Mouse (Mus musculus): Measurements from ENCODE around the gene Myo1h. TPM values are rescaled to one million over a fixed set of nuclear protein-coding genes. Genes with fewer than 3 reads are reported as not detected.
A peak's percentile ranks its signal among the peaks of the same experiment; 100 is the strongest.

Myo1h gene
- polyA plus RNA-seq (2015; fragmentation: Nextera tagmentation; extraction: Ambion mirVana): 0.69 and 1.1 TPM in 2 replicates

DNA sequence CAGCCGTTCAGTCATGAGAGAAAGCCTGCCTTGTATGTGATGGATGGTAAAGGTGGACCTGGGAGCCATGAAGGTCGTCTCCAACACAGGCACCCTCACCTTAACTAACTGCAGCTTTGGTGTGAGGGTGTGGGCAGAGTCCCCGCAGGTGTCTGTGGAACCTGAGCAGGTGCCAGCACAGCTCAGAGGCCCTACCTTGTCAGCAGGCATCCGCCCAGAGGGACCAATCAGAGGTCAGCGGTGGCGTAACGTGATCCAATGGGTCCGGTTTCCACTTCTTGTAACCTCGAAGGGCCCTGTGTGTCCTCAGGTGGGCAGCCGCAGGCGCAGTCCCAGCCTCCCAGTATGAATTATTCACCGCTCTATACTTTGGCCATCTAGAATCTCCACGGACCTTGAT lies at the start of gene Myo1h:
Myo1h (plus strand) TSS at position 293 of the 400 bp plus-strand sequence.
- peak within 1 kb of the TSS; percentile 43 for H3K27ac ChIP-seq
- H3K27me3 ChIP-seq (replicated peaks): 0 out of 2 replicates have a peak, but pooled peaks cover 13% of the 10 kb centered on the region
- WGBS: 58% methylated on average over 13 of the region's 13 CpGs

DNA sequence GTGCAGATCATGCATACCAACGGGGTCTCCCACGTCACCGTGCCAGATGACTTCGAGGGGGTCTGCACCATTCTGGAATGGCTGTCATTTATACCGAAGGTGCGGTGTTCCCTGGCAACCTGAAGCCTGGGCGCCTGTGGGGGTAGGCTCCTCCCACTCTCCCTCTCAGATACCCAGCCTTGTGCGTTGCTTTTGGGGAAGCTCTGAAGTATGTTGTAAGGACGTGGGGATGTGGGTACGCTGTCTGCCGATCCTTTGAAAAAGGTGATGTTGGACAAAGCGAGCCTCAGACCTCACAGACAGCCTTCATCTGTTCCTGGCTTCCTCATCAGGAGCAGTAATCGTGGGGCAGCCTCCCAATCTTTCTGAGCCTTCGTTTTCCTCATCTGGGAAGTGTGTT lies 49.2 kb upstream of the Myo1h start:
- Histone ChIP-seq H3K4me1 (no peaks in the 10 kb centered on the region), H3K4me2 (no peak overlapping the region), H3K9me3 (no peaks in the 10 kb centered on the region), H3K27ac (no peak overlapping the region), H3K9ac (no peak overlapping the region), H3K27me3 (replicated peaks) (no peaks in the 10 kb centered on the region; the same call in 1 of the 2 replicates), H3K4me3 (no peak overlapping the region), H3K36me3 (replicated peaks) (no peaks in the 10 kb centered on the region)
- ATAC-seq (replicated peaks): no peak
- WGBS: 48% methylated on average over 14 of the region's 14 CpGs

More for the DNA sequence above, at the start of gene Myo1h:
- Histone ChIP-seq H3K9me3 (no peaks in the 10 kb centered on the region), H3K4me2 (no peak within 1 kb of the TSS), H3K4me1 (peaks cover 18% of the 10 kb centered on the region), H3K36me3 (replicated peaks) (no peaks in the 10 kb centered on the region), H3K9ac (no peak within 1 kb of the TSS), H3K4me3 (no peak within 1 kb of the TSS)
- no peak for ATAC-seq (replicated peaks)

DNA sequence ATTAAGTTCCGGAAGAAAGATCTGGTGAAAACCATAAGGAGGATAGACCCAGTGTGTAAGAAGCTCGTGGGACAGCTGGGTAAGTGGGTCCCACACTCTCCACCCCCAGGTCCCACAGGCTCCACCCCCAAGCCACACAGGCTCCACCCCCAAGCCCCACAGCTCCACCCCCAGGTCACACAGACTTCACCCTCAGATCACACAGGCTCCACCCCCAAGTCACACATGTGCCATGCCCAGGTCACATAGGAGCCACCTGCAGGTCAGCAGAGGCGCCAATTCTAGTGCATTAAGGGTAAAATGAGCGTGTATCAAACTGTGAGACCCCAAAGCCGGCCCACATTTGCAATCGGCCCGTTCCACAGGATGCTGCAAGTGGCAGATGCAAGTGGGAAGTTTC lies 42.5 kb upstream of the Myo1h start:
- Histone ChIP-seq H3K4me2 (no peak overlapping the region), H3K9me3 (no peaks in the 10 kb centered on the region), H3K4me3 (no peak overlapping the region), H3K9ac (no peak overlapping the region), H3K27ac (no peak overlapping the region), H3K27me3 (replicated peaks) (no peaks in the 10 kb centered on the region; the same call in 1 of the 2 replicates), H3K4me1 (no peaks in the 10 kb centered on the region), H3K36me3 (replicated peaks) (no peaks in the 10 kb centered on the region)
- WGBS: 80% methylated on average over 7 of the region's 7 CpGs
- ATAC-seq (replicated peaks): no peak

DNA sequence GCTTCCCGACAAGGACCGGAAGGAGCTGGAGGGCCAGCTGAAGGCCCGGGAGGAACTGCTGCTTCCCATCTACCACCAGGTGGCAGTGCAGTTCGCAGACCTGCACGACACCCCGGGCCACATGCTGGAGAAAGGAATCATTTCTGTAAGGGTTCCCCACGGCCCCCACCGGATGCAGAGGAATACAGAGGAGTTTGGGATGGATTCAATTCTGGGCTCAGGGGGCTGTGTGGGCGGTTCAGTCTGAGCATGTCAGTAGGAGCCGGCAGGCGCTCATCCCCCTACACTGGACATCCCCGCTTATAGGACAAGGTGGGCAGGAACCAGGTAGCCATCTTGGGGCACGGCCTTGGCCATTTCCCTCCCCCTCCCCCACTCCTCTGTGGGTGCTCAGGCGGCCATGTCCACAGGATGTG lies 40.8 kb upstream of the Myo1h start:
- peak; percentile 79 for ATAC-seq (replicated peaks)
- 14% methylated on average over 14 of the region's 14 CpGs for WGBS
- no peak overlapping the region for H3K4me3 ChIP-seq
- H3K27ac ChIP-seq: no peak overlapping the region
- no peaks in the 10 kb centered on the region for H3K9me3 ChIP-seq
- H3K4me1 ChIP-seq: no peaks in the 10 kb centered on the region
- H3K4me2 ChIP-seq: peak overlapping the region; percentile 19
- no peaks in the 10 kb centered on the region for H3K27me3 ChIP-seq (replicated peaks)
- no peaks in the 10 kb centered on the region for H3K36me3 ChIP-seq (replicated peaks)
- no peak overlapping the region for H3K9ac ChIP-seq

DNA sequence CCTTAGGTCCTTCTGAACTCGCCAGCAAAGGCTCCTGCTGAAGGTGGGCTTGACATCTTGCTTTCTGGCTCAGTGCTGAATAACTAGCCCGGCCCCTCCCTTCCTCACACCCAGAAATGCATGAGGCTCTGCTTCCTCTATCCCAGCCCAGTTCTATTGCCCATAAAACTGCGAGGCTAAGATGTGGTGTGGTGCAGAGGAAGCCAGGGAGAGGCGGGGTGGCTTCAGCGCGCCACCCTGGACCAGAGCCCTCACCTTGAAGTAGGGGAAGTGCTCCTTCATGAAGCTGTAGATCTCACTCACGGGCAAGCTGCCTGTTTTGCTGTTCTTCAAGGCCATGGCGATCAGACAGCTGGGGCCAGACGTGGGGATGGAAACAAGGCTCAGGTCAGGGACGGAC lies 29.5 kb upstream of the Myo1h start:
- no peaks in the 10 kb centered on the region for H3K4me1 ChIP-seq
- no peaks in the 10 kb centered on the region for H3K36me3 ChIP-seq (replicated peaks)
- ATAC-seq (replicated peaks): no peak
- H3K4me3 ChIP-seq: no peak overlapping the region
- 84% methylated on average over 10 of the region's 10 CpGs for WGBS
- H3K27me3 ChIP-seq (replicated peaks): 0 out of 2 replicates have a peak, but pooled peaks cover 4% of the 10 kb centered on the region
- H3K9ac ChIP-seq: no peak overlapping the region
- no peaks in the 10 kb centered on the region for H3K9me3 ChIP-seq
- no peak overlapping the region for H3K27ac ChIP-seq
- no peak overlapping the region for H3K4me2 ChIP-seq

DNA sequence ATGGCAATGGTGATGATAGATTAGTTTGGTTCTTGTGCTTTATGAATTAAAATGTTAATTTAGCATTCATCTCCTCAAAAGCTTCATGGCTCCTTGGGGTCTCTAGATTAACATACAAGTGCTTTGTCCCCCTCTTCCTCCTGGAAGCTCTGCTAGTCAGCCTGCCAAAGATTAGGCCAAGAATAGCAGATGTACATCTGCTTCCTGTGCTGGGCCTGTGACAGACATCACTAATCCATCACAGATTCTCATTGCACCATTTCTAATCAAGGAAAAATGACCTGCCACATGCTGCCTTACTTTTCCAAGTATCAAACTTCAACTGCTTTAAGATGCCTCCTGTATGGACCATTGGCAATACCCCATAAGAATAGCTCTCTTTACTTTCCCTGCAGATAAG lies 27.5 kb upstream of the Myo1h start:
- no peaks in the 10 kb centered on the region for H3K9me3 ChIP-seq

DNA sequence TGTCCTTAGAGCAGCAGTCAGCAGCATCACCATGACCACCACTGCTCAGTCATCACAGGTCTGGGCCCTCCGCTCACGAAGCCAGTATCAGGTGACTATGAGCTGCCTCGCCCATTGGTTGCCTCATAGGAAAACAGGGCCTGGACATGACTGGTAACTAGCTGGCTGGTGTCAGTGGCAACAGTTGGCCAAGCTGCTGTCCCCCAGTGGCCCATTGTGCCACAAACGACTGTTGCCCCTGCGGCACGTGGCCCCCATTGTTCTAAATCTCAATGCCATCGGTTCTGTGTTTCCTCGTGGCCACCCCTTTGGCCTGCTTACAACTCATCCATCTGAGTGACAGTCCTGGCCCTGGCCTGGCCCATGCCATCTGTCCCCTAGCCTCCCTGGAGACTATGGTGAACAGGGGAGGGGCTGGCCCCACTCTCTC lies 24.9 kb upstream of the Myo1h start:
- ATAC-seq (replicated peaks): peak; percentile 52; the same call in 1 of the 2 replicates
- H3K4me3 ChIP-seq: no peak overlapping the region
- no peak overlapping the region for H3K27ac ChIP-seq
- H3K4me2 ChIP-seq: no peak overlapping the region
- no peak overlapping the region for H3K9ac ChIP-seq
- H3K27me3 ChIP-seq (replicated peaks): peaks cover 16% of the 10 kb centered on the region
- WGBS: 37% methylated on average over 8 of the region's 8 CpGs
- H3K36me3 ChIP-seq (replicated peaks): no peaks in the 10 kb centered on the region
- H3K9me3 ChIP-seq: no peaks in the 10 kb centered on the region
- peaks cover 7% of the 10 kb centered on the region; the same call in 1 of the 2 replicates for H3K4me1 ChIP-seq

More for the DNA sequence above, 27.5 kb upstream of the Myo1h start:
- peaks cover 3% of the 10 kb centered on the region; the same call in 1 of the 2 replicates for H3K27me3 ChIP-seq (replicated peaks)
- H3K4me3 ChIP-seq: no peak overlapping the region
- H3K36me3 ChIP-seq (replicated peaks): no peaks in the 10 kb centered on the region
- no peak overlapping the region for H3K27ac ChIP-seq
- no peak overlapping the region for H3K9ac ChIP-seq
- no peak overlapping the region for H3K4me2 ChIP-seq
- ATAC-seq (replicated peaks): no peak
- H3K4me1 ChIP-seq: no peaks in the 10 kb centered on the region

DNA sequence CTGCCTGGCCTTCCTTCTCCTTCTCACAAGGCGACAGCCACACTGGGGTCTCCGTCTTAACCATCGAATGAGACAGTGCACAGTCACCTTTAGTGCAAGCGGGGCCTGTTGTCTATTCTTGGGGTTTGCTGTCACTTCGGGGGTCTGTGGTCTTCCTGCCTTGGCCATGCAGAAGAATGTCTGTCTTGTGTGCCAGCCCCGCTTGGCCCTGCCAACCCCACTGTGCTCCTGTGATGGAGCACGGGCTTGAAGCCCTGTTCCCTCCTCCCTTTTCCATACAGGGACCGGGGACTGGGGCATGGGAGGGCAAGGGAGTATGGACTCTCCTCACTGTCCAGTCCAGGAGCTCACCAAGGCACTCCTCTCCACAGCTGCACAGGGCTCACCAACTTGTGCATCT lies 24.2 kb upstream of the Myo1h start:
- Histone ChIP-seq H3K4me1 (peaks cover 10% of the 10 kb centered on the region; the same call in 1 of the 2 replicates), H3K27ac (no peak overlapping the region), H3K4me2 (no peak overlapping the region), H3K27me3 (replicated peaks) (peaks cover 19% of the 10 kb centered on the region), H3K36me3 (replicated peaks) (no peaks in the 10 kb centered on the region), H3K9me3 (no peaks in the 10 kb centered on the region), H3K4me3 (no peak overlapping the region), H3K9ac (no peak overlapping the region)
- 93% methylated on average over 8 of the region's 8 CpGs for WGBS
- ATAC-seq (replicated peaks): no peak

DNA sequence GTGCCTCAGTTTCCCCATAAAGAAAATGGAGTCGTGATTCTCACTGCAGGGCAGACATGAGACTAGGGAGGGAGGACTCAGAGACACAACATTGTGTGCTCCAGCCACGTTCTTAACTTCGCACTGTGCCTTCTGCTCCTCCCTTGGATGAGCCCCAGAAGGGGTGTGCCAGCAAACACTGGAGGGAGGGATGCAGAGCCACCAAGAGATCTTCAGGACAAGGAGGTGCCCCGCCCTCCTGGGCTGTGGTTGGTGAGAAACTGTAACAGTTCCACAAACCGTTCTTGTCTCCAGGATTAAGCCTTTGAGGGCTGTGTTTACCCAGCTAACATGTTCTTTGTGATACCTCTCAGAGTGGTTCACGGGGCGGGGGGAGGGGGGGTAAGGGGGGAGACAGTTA lies 20.3 kb upstream of the Myo1h start:
- Histone ChIP-seq H3K9ac (no peak overlapping the region), H3K27me3 (replicated peaks) (peaks cover 47% of the 10 kb centered on the region), H3K4me2 (no peak overlapping the region), H3K27ac (no peak overlapping the region), H3K4me3 (no peak overlapping the region), H3K9me3 (no peaks in the 10 kb centered on the region), H3K4me1 (peaks cover 19% of the 10 kb centered on the region), H3K36me3 (replicated peaks) (no peaks in the 10 kb centered on the region)
- 21% methylated on average over 7 of the region's 7 CpGs for WGBS
- no peak for ATAC-seq (replicated peaks)

DNA sequence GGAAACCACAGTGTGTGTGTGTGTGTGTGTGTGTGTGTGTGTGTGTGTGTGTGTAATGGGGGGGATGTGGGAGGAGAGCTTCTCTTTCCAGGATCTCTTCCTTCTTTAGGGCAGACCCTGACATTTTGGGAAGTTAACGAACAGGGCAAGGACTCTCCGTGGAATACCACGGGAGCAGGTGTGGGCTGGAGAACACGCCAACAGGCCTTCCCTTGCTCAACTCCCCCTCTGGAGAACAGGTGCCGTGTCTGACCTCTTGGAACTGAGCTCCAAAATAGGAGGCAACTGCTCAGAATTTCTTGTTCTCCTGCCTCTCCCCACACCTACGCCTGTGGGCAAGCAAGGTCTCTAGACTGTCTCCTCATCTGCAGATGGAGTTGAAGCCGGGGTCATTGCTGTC lies 19.5 kb upstream of the Myo1h start:
- ATAC-seq (replicated peaks): no peak
- Histone ChIP-seq H3K27ac (no peak overlapping the region), H3K36me3 (replicated peaks) (no peaks in the 10 kb centered on the region), H3K4me3 (no peak overlapping the region), H3K4me1 (peaks cover 27% of the 10 kb centered on the region), H3K4me2 (no peak overlapping the region), H3K9me3 (no peaks in the 10 kb centered on the region), H3K9ac (no peak overlapping the region), H3K27me3 (replicated peaks) (peaks cover 56% of the 10 kb centered on the region)
- WGBS: 73% methylated on average over 7 of the region's 7 CpGs

DNA sequence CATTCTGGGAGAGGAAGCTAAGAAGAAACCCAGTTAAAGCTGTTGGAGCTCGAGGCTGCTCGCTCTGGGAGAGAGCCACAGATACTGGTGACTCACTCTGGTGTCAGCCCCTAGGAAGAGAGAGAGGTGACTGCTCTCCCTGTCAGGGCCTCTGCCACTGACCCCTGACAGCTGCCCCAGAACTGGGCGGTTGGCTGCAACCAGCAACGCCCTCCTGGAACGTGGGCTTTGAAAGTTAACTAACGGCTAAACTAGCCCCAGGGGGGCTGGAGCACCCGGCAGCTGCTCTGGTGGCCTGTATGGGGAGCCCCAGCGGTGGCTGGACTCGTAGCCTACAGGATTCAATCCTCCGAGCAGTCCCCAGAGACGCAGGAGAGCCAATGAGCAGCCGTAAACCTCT lies 19.0 kb upstream of the Myo1h start:
- Histone ChIP-seq H3K36me3 (replicated peaks) (no peaks in the 10 kb centered on the region), H3K9ac (no peak overlapping the region), H3K4me3 (no peak overlapping the region), H3K27ac (no peak overlapping the region), H3K4me1 (peaks cover 31% of the 10 kb centered on the region), H3K4me2 (no peak overlapping the region), H3K9me3 (no peaks in the 10 kb centered on the region), H3K27me3 (replicated peaks) (peaks cover 61% of the 10 kb centered on the region)
- no peak for ATAC-seq (replicated peaks)
- WGBS: 17% methylated on average over 12 of the region's 12 CpGs

DNA sequence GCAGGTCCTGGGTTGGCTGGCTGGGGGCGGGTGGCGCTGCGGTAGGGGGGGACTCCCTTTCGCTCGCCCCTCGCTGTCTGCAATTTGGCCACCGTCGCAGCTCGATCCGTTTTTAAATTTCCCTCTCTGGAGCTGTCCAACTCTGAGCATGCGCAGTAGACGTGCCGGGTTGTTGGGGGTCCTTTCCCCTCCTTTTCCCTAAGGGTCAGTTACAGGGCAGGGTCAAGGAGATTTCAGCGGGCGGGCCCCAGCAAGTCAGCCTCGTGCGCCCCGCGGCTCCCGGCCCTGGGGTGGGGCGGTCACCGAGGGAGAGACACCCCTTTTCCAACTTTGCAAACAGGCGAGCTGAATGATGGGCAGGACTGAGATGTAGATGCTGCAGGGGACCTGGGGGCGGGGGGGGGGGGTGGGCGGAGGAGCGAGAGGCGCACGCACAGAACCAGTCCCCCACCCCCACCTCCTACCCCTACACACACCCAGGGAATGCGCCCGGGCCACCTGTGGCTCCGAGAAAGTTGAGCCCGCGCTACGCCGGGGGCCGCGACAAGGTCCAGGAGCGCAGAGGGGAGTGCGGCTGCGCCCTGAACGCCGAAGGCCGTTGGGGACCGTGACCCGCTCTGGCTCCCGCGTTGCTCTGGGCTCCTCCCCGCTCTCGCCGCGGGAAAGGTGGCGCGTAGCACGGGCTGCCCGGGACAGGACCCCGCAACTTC lies 15.1 kb upstream of the Myo1h start, which contains the start of gene Foxn4:
Foxn4 (minus strand) TSS at position 115 of the 710 bp plus-strand sequence.
- peak within 1 kb of the TSS; percentile 73 for H3K4me2 ChIP-seq
- H3K27ac ChIP-seq: no peak within 1 kb of the TSS
- H3K4me3 ChIP-seq: peak within 1 kb of the TSS; percentile 40
- peaks cover 34% of the 10 kb centered on the region for H3K4me1 ChIP-seq
- H3K9ac ChIP-seq: no peak within 1 kb of the TSS
- no peaks in the 10 kb centered on the region for H3K36me3 ChIP-seq (replicated peaks)
- ATAC-seq (replicated peaks): 0 out of 2 replicates have a peak, but pooled peaks have one; percentile 32
- 1% methylated on average over 51 of the region's 56 CpGs for WGBS
- no peaks in the 10 kb centered on the region for H3K9me3 ChIP-seq
- peaks cover 75% of the 10 kb centered on the region for H3K27me3 ChIP-seq (replicated peaks)

DNA sequence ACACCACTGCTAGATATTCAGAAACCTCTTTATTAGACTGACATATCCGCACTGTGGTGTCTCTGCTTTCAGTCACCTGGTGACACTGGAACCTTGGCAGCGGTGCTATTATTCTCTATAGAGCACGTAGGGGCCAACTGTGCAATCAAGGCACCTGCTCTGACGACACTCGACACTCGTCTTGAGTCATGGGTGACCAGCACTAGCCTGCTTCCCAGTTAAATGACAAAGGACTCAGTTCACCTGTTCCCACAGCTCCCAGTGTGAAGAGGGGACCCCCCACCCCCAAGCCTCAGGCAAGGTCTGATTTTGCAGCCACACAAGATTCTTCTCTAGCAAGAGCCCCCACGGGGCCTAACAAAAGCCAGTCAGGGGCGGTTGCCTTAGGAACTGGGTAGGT lies 13.6 kb upstream of the Myo1h start:
- Histone ChIP-seq H3K27ac (no peak overlapping the region), H3K9ac (no peak overlapping the region), H3K27me3 (replicated peaks) (peaks cover 69% of the 10 kb centered on the region), H3K9me3 (no peaks in the 10 kb centered on the region), H3K36me3 (replicated peaks) (no peaks in the 10 kb centered on the region), H3K4me2 (no peak overlapping the region), H3K4me3 (no peak overlapping the region), H3K4me1 (peaks cover 37% of the 10 kb centered on the region)
- ATAC-seq (replicated peaks): no peak
- 21% methylated on average over 8 of the region's 8 CpGs for WGBS
